Mouse (Mus musculus) embryonic facial prominence, embryonic 14.5 days (tissue): ENCODE results near the gene Olfr523. TPM values are rescaled to one million over a fixed set of nuclear protein-coding genes. Genes with fewer than 3 reads are reported as not detected.
A peak's percentile ranks its signal among the peaks of the same experiment; 100 is the strongest.

Source experiments
- ATAC-seq: fragments of 200-750 bp; cut with Nextera tagmentation; 2 replicates; pipeline ENCODE4 v1.8.0; 2017; ENCODE audit warnings: low read depth, moderate number of reproducible peaks, moderate TSS enrichment
- DNase-seq: peaks from one replicate; pipeline ENCODE4 v3.0.0-alpha.2; 2015; ENCODE audit warnings: low spot score
- H3K27ac ChIP-seq: fragments of 300-500 bp; sonication (generic); replicated peaks from 2 replicates; pipeline ENCODE4 v1.5.1; 2014; ENCODE audit warnings: low read depth, mild to moderate bottlenecking, low read length, moderate library complexity
- H3K27me3 ChIP-seq: fragments of 300-500 bp; sonication (generic); replicated peaks from 2 replicates; pipeline ENCODE4 v1.6.1; 2014; ENCODE audit warnings: low read length; ENCODE audit not compliant: control insufficient read depth, insufficient read depth
- H3K36me3 ChIP-seq: fragments of 300-500 bp; sonication (generic); 2 replicates; pipeline ENCODE4 v1.6.1; 2014; ENCODE audit warnings: low read length, mixed read lengths; ENCODE audit not compliant: control insufficient read depth, insufficient read depth
- H3K4me1 ChIP-seq: fragments of 300-500 bp; sonication (generic); 2 replicates; pipeline ENCODE4 v1.6.1; 2014; ENCODE audit warnings: antibody characterized with exemption, low read length; ENCODE audit not compliant: control insufficient read depth, insufficient read depth
- H3K4me2 ChIP-seq: fragments of 300-500 bp; sonication (generic); 2 replicates; pipeline ENCODE4 v1.6.1; 2014; ENCODE audit warnings: low read depth, mild to moderate bottlenecking, low read length, moderate library complexity, mixed read lengths
- H3K4me3 ChIP-seq: fragments of 300-500 bp; sonication (generic); 2 replicates; pipeline ENCODE4 v1.5.1; 2014; ENCODE audit warnings: low read depth, mild to moderate bottlenecking, low read length
- H3K9ac ChIP-seq: fragments of 300-500 bp; sonication (generic); 2 replicates; pipeline ENCODE4 v1.6.1; 2014; ENCODE audit warnings: low read depth, mild to moderate bottlenecking, low read length, moderate library complexity, mixed read lengths
- H3K9me3 ChIP-seq: fragments of 300-500 bp; sonication (generic); 2 replicates; pipeline ENCODE4 v1.6.1; 2016; ENCODE audit warnings: low read length; ENCODE audit not compliant: control insufficient read depth
- WGBS: fragments of 180-500 bp; shearing (Covaris S2); extraction: QIAGEN DNeasy Blood & Tissue Kit; methylation state at CpG from one replicate; pipeline ENCODE4 v1.1.7; 2014; 5-methylcytosine and 5-hydroxymethylcytosine counted together
- polyA plus RNA-seq: library from polyadenylated mRNA; unstranded; fragments of >200 nt; fragmentation: Nextera tagmentation; extraction: Ambion mirVana; gene quantifications from 2 replicates; pipeline ENCODE4 v1.2.1, GENCODE M21; 2014

Olfr523 gene
- polyA plus RNA-seq, 1 experiment from 2014 or later = 0.22 TPM

GRCm38 (mm10) chr7:140135106-140135770 lies 37.8 kb upstream of the Olfr523 start:
- no peak for ATAC-seq
- no peak for DNase-seq
- no peak overlapping the region for H3K4me2 ChIP-seq
- peaks cover 19% of the 10 kb centered on the region for H3K36me3 ChIP-seq
- H3K4me3 ChIP-seq = no peak overlapping the region
- no peak overlapping the region for H3K27ac ChIP-seq
- H3K27me3 ChIP-seq = no peaks in the 10 kb centered on the region
- H3K4me1 ChIP-seq = peaks cover 4% of the 10 kb centered on the region
- H3K9ac ChIP-seq = no peak overlapping the region
- H3K9me3 ChIP-seq = no peaks in the 10 kb centered on the region
- WGBS = 87% methylated on average over 5 of the region's 5 CpGs

- no peaks in the 10 kb centered on the region for H3K9me3 ChIP-seq
- WGBS = 2% methylated on average over 38 of the region's 39 CpGs
- peak within 1 kb of the TSS; percentile 78 for H3K4me3 ChIP-seq
- no peaks in the 10 kb centered on the region for H3K27me3 ChIP-seq
- H3K4me1 ChIP-seq = peaks cover 4% of the 10 kb centered on the region
- peak; percentile 97 for DNase-seq
- H3K27ac ChIP-seq = peak within 1 kb of the TSS; percentile 70
- ATAC-seq = peak; percentile 99
- peak within 1 kb of the TSS; percentile 88 for H3K9ac ChIP-seq
- peak within 1 kb of the TSS; percentile 93 for H3K4me2 ChIP-seq
- H3K36me3 ChIP-seq = peaks cover 12% of the 10 kb centered on the region; the same call in 1 of the 2 replicates
Observed at GRCm38 (mm10) chr7:140137135-140138020, 35.6 kb upstream of the Olfr523 start, which contains the start of gene Mtg1. Gene Mtg1, plus strand, starts transcription at chr7:140137564.

GRCm38 (mm10) chr7:140138021-140138310 lies 35.1 kb upstream of the Olfr523 start:
- Histone ChIP-seq H3K4me2 (peak overlapping the region; percentile 93), H3K9me3 (no peaks in the 10 kb centered on the region), H3K27me3 (no peaks in the 10 kb centered on the region), H3K27ac (peak overlapping the region; percentile 70), H3K9ac (peak overlapping the region; percentile 88), H3K4me1 (peaks cover 4% of the 10 kb centered on the region), H3K4me3 (peak overlapping the region; percentile 78), H3K36me3 (peaks cover 12% of the 10 kb centered on the region; the same call in 1 of the 2 replicates)
- DNase-seq = no peak
- no peak for ATAC-seq
- WGBS = 0% methylated on average over 8 of the region's 8 CpGs

GRCm38 (mm10) chr7:140141350-140141749 lies 31.7 kb upstream of the Olfr523 start:
- Histone ChIP-seq H3K9ac (no peak overlapping the region), H3K4me3 (no peak overlapping the region), H3K4me2 (no peak overlapping the region), H3K9me3 (no peaks in the 10 kb centered on the region), H3K27ac (no peak overlapping the region), H3K36me3 (no peaks in the 10 kb centered on the region), H3K27me3 (no peaks in the 10 kb centered on the region), H3K4me1 (peaks cover 4% of the 10 kb centered on the region)
- no peak for ATAC-seq
- 5% methylated on average over 14 of the region's 14 CpGs for WGBS
- DNase-seq = peak; percentile 69

- no peak overlapping the region for H3K27ac ChIP-seq
- no peaks in the 10 kb centered on the region for H3K27me3 ChIP-seq
- ATAC-seq = no peak
- H3K4me2 ChIP-seq = no peak overlapping the region
- H3K4me3 ChIP-seq = no peak overlapping the region
- peaks cover 6% of the 10 kb centered on the region; the same call in 1 of the 2 replicates for H3K36me3 ChIP-seq
- no peak overlapping the region for H3K9ac ChIP-seq
- DNase-seq = no peak
- H3K4me1 ChIP-seq = no peaks in the 10 kb centered on the region
- H3K9me3 ChIP-seq = no peaks in the 10 kb centered on the region
- 92% methylated on average over 4 of the region's 4 CpGs for WGBS
Observed at GRCm38 (mm10) chr7:140144550-140144949, 28.5 kb upstream of the Olfr523 start.

GRCm38 (mm10) chr7:140153383-140153782 lies 19.6 kb upstream of the Olfr523 start:
- Histone ChIP-seq H3K9me3 (no peaks in the 10 kb centered on the region), H3K36me3 (0 out of 2 replicates have a peak, but pooled peaks cover 5% of the 10 kb centered on the region), H3K4me2 (peak overlapping the region; percentile 52), H3K27me3 (peaks cover 36% of the 10 kb centered on the region), H3K9ac (peak overlapping the region; percentile 47), H3K27ac (no peak overlapping the region), H3K4me1 (peaks cover 15% of the 10 kb centered on the region), H3K4me3 (peak overlapping the region; percentile 33)
- 4% methylated on average over 27 of the region's 28 CpGs for WGBS
- DNase-seq (peak; percentile 9), ATAC-seq (peak; percentile 49; the same call in 1 of the 2 replicates)

GRCm38 (mm10) chr7:140153829-140154217 lies 19.2 kb upstream of the Olfr523 start:
- 22% methylated on average over 4 of the region's 4 CpGs for WGBS
- H3K4me2 ChIP-seq = peak overlapping the region; percentile 52
- no peak overlapping the region for H3K27ac ChIP-seq
- peaks cover 15% of the 10 kb centered on the region for H3K4me1 ChIP-seq
- H3K9me3 ChIP-seq = no peaks in the 10 kb centered on the region
- no peak for ATAC-seq
- peak overlapping the region; percentile 51 for H3K9ac ChIP-seq
- peaks cover 36% of the 10 kb centered on the region for H3K27me3 ChIP-seq
- peak overlapping the region; percentile 33 for H3K4me3 ChIP-seq
- 0 out of 2 replicates have a peak, but pooled peaks cover 5% of the 10 kb centered on the region for H3K36me3 ChIP-seq
- no peak for DNase-seq

GRCm38 (mm10) chr7:140154218-140154927 lies 18.6 kb upstream of the Olfr523 start, which contains the start of gene Sprn:
Gene Sprn, minus strand, starts transcription at chr7:140154877.
- Histone ChIP-seq H3K9ac (peak within 1 kb of the TSS; percentile 51), H3K4me2 (peak within 1 kb of the TSS; percentile 52), H3K4me1 (peaks cover 15% of the 10 kb centered on the region), H3K36me3 (0 out of 2 replicates have a peak, but pooled peaks cover 5% of the 10 kb centered on the region), H3K27me3 (peaks cover 36% of the 10 kb centered on the region), H3K9me3 (no peaks in the 10 kb centered on the region), H3K27ac (no peak within 1 kb of the TSS), H3K4me3 (peak within 1 kb of the TSS; percentile 33)
- ATAC-seq (peak; percentile 24; the same call in 1 of the 2 replicates), DNase-seq (peak; percentile 13)
- 2% methylated on average over 20 of the region's 28 CpGs for WGBS
